24 mouse cellular contexts compared by ENCODE assay signal in the genomic region with DNA sequence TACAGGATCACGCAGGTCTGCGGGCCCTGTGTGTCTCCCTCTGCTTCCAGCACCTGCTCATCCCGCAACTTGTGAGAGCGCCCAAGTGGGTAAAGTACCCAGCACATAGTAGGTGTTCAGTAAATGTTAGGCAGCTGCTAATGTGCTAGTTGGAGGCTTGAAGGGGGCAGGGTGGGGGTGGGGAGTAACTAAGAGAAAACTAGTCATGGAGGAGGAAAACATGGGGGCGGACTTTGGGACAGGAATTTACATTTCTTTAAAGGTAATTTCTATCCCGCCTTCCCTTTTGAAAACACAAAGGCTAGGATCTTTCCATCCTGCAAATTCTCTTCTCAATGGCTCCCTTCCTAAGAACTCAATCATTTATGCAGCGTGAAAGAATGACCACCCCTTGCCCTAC. TPM values are rescaled to one million over a fixed set of nuclear protein-coding genes. Genes with fewer than 3 reads are reported as not detected.
"Had no signal": no experiment of that assay in that cellular context is flagged by ENCODE, and none has a peak within 500 bp of the region (broad histone marks: within the 10 kb centered on the region; RNA-seq: fewer than 3 reads in every experiment).

No protein-coding gene starts in this region.

- H3K27ac ChIP-seq: midbrain, embryonic 10.5 days; midbrain, embryonic 12.5 days; neural tube, embryonic 13.5 days; neural tube, embryonic 15.5 days; stomach, embryonic 15.5 days; stomach, postnatal 0 days had no signal

- H3K9ac ChIP-seq: lung, embryonic 14.5 days; midbrain, embryonic 12.5 days; neural tube, embryonic 13.5 days; neural tube, embryonic 15.5 days; stomach, embryonic 15.5 days had no signal

- DNase-seq: lung, adult 18-20 months; lung, embryonic 14.5 days; lung, postnatal 10 days; lung, postnatal 4 days; midbrain, embryonic 14.5 days; retina, postnatal 1 day; right cerebral cortex, adult 18-20 months; right cerebral cortex, postnatal 25 days; right cerebral cortex, postnatal 4 days; spleen, adult 18-20 months; thymus, adult 2 months; thymus, postnatal 25 days; thymus, postnatal 4 days had no signal

- H3K36me3 ChIP-seq: midbrain, embryonic 10.5 days; midbrain, embryonic 12.5 days; neural tube, embryonic 13.5 days; neural tube, embryonic 15.5 days; stomach, embryonic 15.5 days had no signal

- H3K9me3 ChIP-seq: midbrain, embryonic 10.5 days; midbrain, embryonic 12.5 days; neural tube, embryonic 13.5 days; neural tube, embryonic 15.5 days; stomach, embryonic 15.5 days had no signal

- H3K4me3 ChIP-seq: midbrain, embryonic 10.5 days; midbrain, embryonic 12.5 days; myocyte; neural tube, embryonic 13.5 days; neural tube, embryonic 15.5 days; stomach, embryonic 15.5 days had no signal

RNA-seq across cellular contexts. Expression of gene Nodal, which starts 1.2 kb away (rescaled TPM):
- total RNA-seq: megakaryocyte, adult 5-6 weeks; megakaryocyte-erythroid progenitor cell, adult 5-6 weeks had no signal
- polyA plus RNA-seq: midbrain, embryonic 12.5 days; midbrain, embryonic 14.5 days; neural tube, embryonic 11.5 days; neural tube, embryonic 13.5 days; small intestine, adult 2 months; stomach, postnatal 0 days had no signal

RNA-seq across cellular contexts. Expression of gene Pald1, which starts 33.2 kb away (rescaled TPM):
- total RNA-seq: megakaryocyte-erythroid progenitor cell, adult 5-6 weeks had no signal
